Mouse (Mus musculus) forebrain, embryonic 16.5 days (tissue): ENCODE measurements around the gene Ltbp1. TPM values are rescaled to one million over a fixed set of nuclear protein-coding genes. Genes with fewer than 3 reads are reported as not detected.

Experiments
- ATAC-seq: fragments of 200-750 bp; cut with Nextera tagmentation; 2 replicates; pipeline ENCODE4 v1.8.0; 2017; ENCODE audit warnings: mild to moderate bottlenecking, moderate library complexity
- H3K27ac ChIP-seq: fragments of 300-500 bp; sonication (generic); 2 replicates; pipeline ENCODE4 v1.5.1; 2014; ENCODE audit warnings: low read length, control low read depth
- H3K27me3 ChIP-seq: fragments of 300-500 bp; sonication (generic); replicated peaks from 2 replicates; pipeline ENCODE4 v1.6.1; 2014; ENCODE audit warnings: low read length; ENCODE audit not compliant: control insufficient read depth, insufficient read depth
- H3K36me3 ChIP-seq: fragments of 300-500 bp; sonication (generic); 2 replicates; pipeline ENCODE4 v1.6.1; 2014; ENCODE audit not compliant: control insufficient read depth, insufficient read depth
- H3K4me1 ChIP-seq: fragments of 300-500 bp; sonication (generic); replicated peaks from 2 replicates; pipeline ENCODE4 v1.6.1; 2014; ENCODE audit warnings: low read length; ENCODE audit not compliant: control insufficient read depth, insufficient read depth
- H3K4me2 ChIP-seq: fragments of 300-500 bp; sonication (generic); 2 replicates; pipeline ENCODE4 v1.6.1; 2014; ENCODE audit warnings: mild to moderate bottlenecking, low read length, control low read depth
- H3K4me3 ChIP-seq: fragments of 300-500 bp; sonication (generic); replicated peaks from 2 replicates; pipeline ENCODE4 v1.5.1; 2014; ENCODE audit warnings: mild to moderate bottlenecking, low read length, control low read depth
- H3K9ac ChIP-seq: fragments of 300-500 bp; sonication (generic); replicated peaks from 2 replicates; pipeline ENCODE4 v1.6.1; 2014; ENCODE audit warnings: low read depth, low read length, control low read depth
- H3K9me3 ChIP-seq: fragments of 300-500 bp; sonication (generic); 2 replicates; pipeline ENCODE4 v1.6.1; 2016; ENCODE audit warnings: low read length; ENCODE audit not compliant: control insufficient read depth
- WGBS: fragments of 180-500 bp; shearing (Covaris S2); extraction: QIAGEN DNeasy Blood & Tissue Kit; methylation state at CpG from one replicate; pipeline ENCODE4 v1.1.7; 2014; 5-methylcytosine and 5-hydroxymethylcytosine counted together
- polyA plus RNA-seq: library from polyadenylated mRNA; unstranded; fragments of >200 nt; fragmentation: Nextera tagmentation; extraction: Ambion mirVana; gene quantifications from 2 replicates; pipeline ENCODE4 v1.2.1, GENCODE M21; 2015

The Ltbp1 gene
- polyA plus RNA-seq, 1 experiment from 2014 or later = 2.3 TPM

DNA sequence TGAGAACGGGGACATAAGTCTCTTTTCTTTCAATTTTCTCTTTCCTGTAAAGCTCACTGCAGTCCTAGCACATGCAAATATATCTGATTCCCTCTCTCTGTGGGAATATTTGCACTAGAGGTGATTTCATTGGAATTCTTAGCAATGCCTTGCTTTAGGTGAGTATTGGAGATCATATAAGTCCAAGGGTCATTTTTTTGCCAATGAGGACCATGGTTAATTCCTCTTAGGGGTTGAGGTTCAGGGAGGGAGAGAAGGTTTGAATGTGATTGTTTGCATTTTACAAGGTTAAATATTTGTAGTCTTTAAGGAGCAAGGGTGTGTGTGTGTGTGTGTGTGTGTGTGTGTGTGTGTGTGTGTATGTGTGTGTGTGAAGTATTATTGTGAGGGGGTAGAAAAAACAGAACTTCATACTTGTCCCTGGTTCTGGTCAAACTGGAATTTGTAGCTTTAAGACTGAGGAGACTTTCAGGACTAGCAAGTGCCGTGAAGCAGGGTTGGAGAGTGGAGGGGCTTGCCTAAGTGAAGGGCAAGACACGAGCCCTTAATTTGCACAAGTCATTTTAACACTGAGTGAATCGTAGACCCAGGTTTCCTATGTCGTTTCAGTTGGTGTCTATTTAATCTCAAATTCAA, 103.8 kb downstream of the Ltbp1 start:
- H3K4me2 ChIP-seq = no peak overlapping the region
- H3K4me3 ChIP-seq = no peak overlapping the region
- H3K9ac ChIP-seq = no peak overlapping the region
- ATAC-seq = no peak
- no peak overlapping the region for H3K27ac ChIP-seq
- WGBS = 74% methylated on average over 5 of the region's 5 CpGs
- H3K36me3 ChIP-seq = no peaks in the 10 kb centered on the region
- H3K27me3 ChIP-seq = no peaks in the 10 kb centered on the region
- no peaks in the 10 kb centered on the region for H3K9me3 ChIP-seq
- H3K4me1 ChIP-seq = peaks cover 3% of the 10 kb centered on the region; the same call in 1 of the 2 replicates

DNA sequence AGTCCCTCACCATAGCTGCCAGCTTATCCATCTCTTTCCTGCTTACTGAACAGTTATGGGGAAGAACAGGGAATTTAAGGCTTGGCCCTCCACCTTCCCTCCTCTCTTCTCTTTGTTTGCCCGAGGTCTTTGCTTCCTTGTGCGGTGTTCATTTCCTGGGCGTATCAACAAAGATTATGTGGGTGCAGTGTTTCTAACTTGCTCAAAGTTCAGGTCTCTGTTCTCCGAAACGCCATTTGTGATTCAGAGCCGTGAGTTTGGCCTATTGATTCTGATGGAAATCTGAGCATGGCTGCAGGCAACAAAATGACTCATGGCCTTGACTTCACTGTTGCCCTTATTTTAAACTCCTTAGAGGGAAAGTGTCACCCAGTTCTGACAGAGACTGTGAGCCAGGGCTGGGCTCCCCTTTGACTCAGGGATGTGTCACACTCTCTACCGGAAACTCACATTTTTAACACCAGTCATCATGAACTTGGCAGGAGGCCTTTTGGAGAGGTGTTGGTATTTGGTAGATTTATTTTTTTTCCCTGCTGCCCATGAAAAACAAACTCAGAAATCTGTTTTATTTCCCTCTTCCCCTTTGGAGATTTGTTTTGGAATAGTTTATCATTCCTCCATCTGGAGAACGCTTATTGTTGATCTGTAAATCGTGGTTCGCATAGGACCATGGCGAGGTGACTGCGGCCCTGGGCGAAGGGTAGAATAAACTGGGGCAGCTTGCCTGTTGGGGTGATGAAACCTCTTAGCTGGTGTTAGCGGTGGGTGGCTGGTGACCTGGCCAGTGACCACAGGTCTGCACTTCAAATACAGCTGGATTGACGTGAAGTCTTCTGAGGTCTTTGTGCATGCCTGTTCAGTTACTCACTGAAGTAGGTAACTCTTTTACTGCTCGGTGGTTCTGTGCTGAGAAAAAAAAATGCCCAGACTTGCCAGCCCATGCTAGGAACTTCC, 105.2 kb downstream of the Ltbp1 start:
- H3K9me3 ChIP-seq = no peaks in the 10 kb centered on the region
- no peaks in the 10 kb centered on the region for H3K27me3 ChIP-seq
- no peak overlapping the region for H3K4me2 ChIP-seq
- H3K4me1 ChIP-seq = peaks cover 3% of the 10 kb centered on the region; the same call in 1 of the 2 replicates
- no peaks in the 10 kb centered on the region for H3K36me3 ChIP-seq
- H3K4me3 ChIP-seq = no peak overlapping the region
- H3K9ac ChIP-seq = no peak overlapping the region
- 86% methylated on average over 16 of the region's 16 CpGs for WGBS
- no peak for ATAC-seq
- H3K27ac ChIP-seq = no peak overlapping the region

DNA sequence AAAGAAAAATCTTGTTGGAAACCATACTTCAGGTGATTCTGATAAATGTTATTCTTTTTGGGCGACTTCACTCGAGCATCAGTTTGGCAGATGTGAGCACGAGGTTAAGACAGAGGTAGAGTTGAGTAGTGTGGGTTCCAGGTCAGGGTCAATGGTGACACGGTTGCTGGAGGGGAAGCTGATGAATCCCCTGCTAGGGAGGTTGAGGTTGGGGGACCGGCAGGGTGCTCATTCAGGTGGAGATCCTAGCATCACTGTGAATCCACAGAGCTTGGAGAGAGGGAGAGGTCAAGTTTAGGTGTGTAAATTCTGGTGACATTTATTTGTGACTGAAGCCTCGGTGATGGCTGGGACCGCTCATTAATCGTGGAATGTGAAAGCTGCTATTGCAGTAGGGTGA, 110.2 kb downstream of the Ltbp1 start:
- Histone ChIP-seq H3K27me3 (no peaks in the 10 kb centered on the region), H3K4me3 (no peak overlapping the region), H3K9ac (no peak overlapping the region), H3K27ac (no peak overlapping the region), H3K4me2 (no peak overlapping the region), H3K36me3 (no peaks in the 10 kb centered on the region), H3K9me3 (no peaks in the 10 kb centered on the region), H3K4me1 (no peaks in the 10 kb centered on the region)
- 82% methylated on average over 8 of the region's 8 CpGs for WGBS
- no peak for ATAC-seq

DNA sequence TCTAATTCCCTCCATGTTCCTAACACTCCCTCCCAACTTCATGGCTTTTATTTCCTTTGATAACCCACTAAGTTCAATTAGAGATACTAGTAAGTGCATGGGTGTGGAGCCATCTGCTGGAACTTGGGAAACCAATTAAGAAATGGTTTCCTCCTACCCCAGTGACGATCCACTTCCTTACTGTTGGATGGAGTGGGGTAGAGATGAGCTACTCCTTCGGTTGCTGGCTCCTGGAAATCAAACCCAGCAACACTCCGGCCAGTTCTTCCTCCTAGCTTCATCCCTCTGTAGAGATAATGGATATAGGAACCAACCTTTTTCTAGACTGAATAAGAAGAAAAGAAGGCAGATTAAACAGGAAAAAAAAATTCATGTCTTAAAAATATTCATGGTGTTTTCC, 113.5 kb downstream of the Ltbp1 start:
- 91% methylated on average over 3 of the region's 3 CpGs for WGBS
- H3K4me1 ChIP-seq = no peaks in the 10 kb centered on the region
- no peak overlapping the region for H3K4me3 ChIP-seq
- H3K4me2 ChIP-seq = no peak overlapping the region
- no peak overlapping the region for H3K27ac ChIP-seq
- H3K27me3 ChIP-seq = no peaks in the 10 kb centered on the region
- H3K36me3 ChIP-seq = no peaks in the 10 kb centered on the region
- H3K9ac ChIP-seq = no peak overlapping the region
- no peaks in the 10 kb centered on the region for H3K9me3 ChIP-seq
- no peak for ATAC-seq

DNA sequence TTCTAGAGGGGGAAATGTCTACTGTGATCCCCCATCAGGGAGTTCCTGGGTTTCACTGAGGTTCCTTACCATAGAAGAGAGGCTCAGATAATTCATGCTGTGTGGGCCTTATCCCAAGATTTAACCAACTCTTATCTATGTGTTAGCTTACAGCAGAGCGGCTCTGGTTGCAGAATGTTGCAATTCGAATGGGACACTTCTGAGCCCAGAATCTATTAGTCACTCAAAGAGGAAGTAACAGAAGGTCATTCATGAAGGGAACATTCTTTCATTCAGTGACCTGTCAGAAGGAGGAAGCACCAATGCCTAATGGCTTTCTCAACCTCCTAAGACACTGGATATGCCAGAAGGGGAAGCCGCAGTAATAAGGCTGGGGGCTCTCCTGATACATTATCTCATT, 114.1 kb downstream of the Ltbp1 start:
- WGBS = 32% methylated on average over 3 of the region's 3 CpGs
- Histone ChIP-seq H3K4me2 (no peak overlapping the region), H3K36me3 (no peaks in the 10 kb centered on the region), H3K9me3 (no peaks in the 10 kb centered on the region), H3K27me3 (no peaks in the 10 kb centered on the region), H3K4me3 (no peak overlapping the region), H3K27ac (no peak overlapping the region), H3K9ac (no peak overlapping the region), H3K4me1 (no peaks in the 10 kb centered on the region)
- no peak for ATAC-seq

DNA sequence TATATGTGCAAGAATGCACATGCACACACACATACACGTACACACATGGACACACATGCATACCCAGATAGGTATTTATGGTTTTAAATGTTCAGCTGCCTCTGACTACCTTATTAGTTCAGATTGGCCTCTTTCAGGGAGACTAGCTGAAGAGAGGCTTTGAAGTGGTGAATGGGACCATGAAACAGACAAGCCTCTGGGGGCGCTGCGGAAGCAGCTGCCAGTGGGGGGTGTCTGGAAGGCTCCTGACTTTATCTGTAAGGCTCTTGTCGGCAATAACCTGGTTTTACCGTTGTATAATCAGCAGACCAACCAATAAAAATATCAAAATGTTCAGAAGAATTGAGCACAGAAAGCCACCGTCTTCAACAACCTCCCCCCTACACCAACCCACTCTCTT, 114.7 kb downstream of the Ltbp1 start:
- Histone ChIP-seq H3K4me3 (no peak overlapping the region), H3K27me3 (no peaks in the 10 kb centered on the region), H3K4me1 (no peaks in the 10 kb centered on the region), H3K9ac (no peak overlapping the region), H3K9me3 (no peaks in the 10 kb centered on the region), H3K4me2 (no peak overlapping the region), H3K27ac (no peak overlapping the region), H3K36me3 (no peaks in the 10 kb centered on the region)
- WGBS = 25% methylated on average over 6 of the region's 6 CpGs
- ATAC-seq = no peak

DNA sequence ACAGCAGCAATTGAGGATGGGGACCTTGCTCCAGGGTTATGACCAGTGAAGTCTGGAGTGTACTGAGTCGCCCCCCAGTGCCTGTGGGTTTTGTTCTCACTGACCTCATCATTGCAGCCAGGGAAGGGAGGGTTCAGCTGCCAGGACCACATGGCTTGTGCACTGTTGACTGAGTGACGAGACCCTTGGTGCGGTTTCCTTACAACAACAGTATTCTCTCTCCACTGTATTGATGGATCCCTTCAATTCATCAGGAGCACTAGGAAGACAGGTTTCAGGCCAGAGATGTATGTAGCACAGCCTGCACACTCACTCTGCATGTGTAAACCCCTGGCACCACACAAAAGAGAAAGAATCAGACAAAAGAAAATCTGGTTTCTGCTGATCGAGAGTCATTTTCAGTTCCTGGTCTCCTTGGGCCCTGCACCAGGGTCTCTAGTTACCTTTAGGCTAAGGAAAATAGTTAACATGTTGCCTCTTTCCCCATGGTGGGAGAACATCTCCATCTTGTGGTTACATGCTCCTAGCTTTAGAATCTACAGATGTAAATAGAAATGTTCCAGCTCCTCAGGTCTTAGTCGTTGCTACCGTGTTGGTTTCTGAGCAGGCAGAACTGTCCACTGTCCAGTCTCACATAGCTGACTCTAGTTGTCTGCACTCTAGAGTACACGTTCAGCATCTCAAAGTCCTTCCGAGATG, 117.4 kb downstream of the Ltbp1 start:
- ATAC-seq = no peak
- Histone ChIP-seq H3K9ac (no peak overlapping the region), H3K4me3 (no peak overlapping the region), H3K4me2 (no peak overlapping the region), H3K27me3 (no peaks in the 10 kb centered on the region), H3K9me3 (no peaks in the 10 kb centered on the region), H3K36me3 (no peaks in the 10 kb centered on the region), H3K4me1 (no peaks in the 10 kb centered on the region), H3K27ac (no peak overlapping the region)
- 73% methylated on average over 8 of the region's 8 CpGs for WGBS

DNA sequence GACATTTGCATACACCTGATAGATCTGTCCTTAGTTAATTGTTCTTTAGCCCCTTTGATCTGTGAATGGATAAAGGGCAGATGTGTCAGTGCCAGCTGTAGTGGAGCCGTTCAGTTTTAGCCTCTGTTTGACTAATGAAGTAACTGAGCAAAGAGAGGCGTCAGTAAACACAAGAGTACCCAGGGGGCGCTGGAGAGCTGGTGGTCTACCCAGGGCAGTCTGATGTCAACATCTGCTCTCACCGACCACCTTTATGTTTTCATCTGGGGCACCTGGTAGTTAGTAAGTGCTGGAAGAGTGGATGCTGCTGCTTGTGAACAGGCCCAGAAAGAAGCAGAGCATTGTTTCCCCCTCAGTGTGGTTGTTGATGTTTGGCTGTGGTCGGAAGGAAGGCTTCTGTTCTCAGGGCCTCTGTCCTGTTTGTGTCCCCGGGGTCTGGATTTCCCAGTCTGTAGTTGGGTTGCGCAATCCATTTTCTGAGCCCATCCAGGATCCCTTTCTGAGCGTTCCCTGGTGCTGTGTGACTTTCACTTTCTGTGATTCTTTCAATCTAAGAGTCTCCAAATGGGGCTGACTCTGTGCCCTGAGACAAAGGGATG, 123.1 kb downstream of the Ltbp1 start:
- no peaks in the 10 kb centered on the region for H3K27me3 ChIP-seq
- no peak for ATAC-seq

DNA sequence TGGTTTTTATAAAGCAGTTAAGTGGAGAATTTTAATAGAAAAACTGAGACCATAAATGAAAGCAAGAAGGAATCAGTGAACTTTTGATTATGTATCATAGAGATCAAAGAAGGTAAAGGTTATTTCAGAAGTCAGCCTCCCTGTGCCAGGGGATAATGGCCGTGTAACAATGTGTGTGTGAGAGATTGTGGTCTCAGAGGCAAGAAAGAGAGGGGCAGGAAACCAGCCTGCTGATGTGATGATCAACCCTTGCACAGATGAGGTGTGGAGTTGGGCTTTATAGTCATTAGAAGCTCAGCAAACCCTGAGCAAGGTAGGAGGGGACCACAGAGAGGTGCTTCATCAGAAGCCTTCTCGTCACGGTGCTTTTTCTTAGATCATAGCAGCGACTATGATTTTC, 128.6 kb downstream of the Ltbp1 start:
- Histone ChIP-seq H3K4me3 (no peak overlapping the region), H3K9ac (no peak overlapping the region), H3K36me3 (no peaks in the 10 kb centered on the region), H3K9me3 (no peaks in the 10 kb centered on the region), H3K4me1 (no peaks in the 10 kb centered on the region), H3K27ac (no peak overlapping the region), H3K4me2 (no peak overlapping the region), H3K27me3 (no peaks in the 10 kb centered on the region)
- 86% methylated on average over 4 of the region's 4 CpGs for WGBS
- ATAC-seq = no peak

More for the DNA sequence above, 123.1 kb downstream of the Ltbp1 start:
- WGBS = 70% methylated on average over 8 of the region's 8 CpGs
- Histone ChIP-seq H3K9ac (no peak overlapping the region), H3K27ac (no peak overlapping the region), H3K36me3 (no peaks in the 10 kb centered on the region), H3K9me3 (no peaks in the 10 kb centered on the region), H3K4me3 (no peak overlapping the region), H3K4me1 (no peaks in the 10 kb centered on the region), H3K4me2 (no peak overlapping the region)
